Mouse (Mus musculus) CH12.LX (cell line): ENCODE results near the gene Tssk2. TPM values are rescaled to one million over a fixed set of nuclear protein-coding genes. Genes with fewer than 3 reads are reported as not detected.

Experiments used
- DNase-seq: peaks from one replicate; pipeline ENCODE4 v3.0.0-alpha.2; 2013; ENCODE audit errors: extremely low read depth
- H3K27ac ChIP-seq: 2 replicates; pipeline ENCODE4 v1.5.1; 2012; ENCODE audit warnings: low read depth, mild to moderate bottlenecking, control low read depth, moderate library complexity; ENCODE audit not compliant: insufficient read depth
- H3K27me3 ChIP-seq: replicated peaks from 2 replicates; pipeline ENCODE3; 2012; ENCODE audit warnings: inconsistent platforms
- H3K36me3 ChIP-seq, 2 experiments: replicated peaks in 1 of 2; 2 replicates each; pipeline versions ENCODE3 to v1.6.1; 2012; ENCODE audit warnings: inconsistent platforms in 1 of 2, low read length in 1 of 2, mild to moderate bottlenecking in 1 of 2, mixed read lengths in 1 of 2, moderate library complexity in 1 of 2; ENCODE audit not compliant: control insufficient read depth in 1 of 2, insufficient read depth in 1 of 2
- H3K4me1 ChIP-seq, 2 experiments: 2 replicates each; pipeline ENCODE4 v1.6.1; 2012; ENCODE audit warnings: inconsistent platforms in 1 of 2, moderate library complexity in 1 of 2; ENCODE audit not compliant: insufficient read depth in 2 of 2, control insufficient read depth in 1 of 2
- H3K4me2 ChIP-seq: 2 replicates; pipeline ENCODE4 v1.6.1; 2012; ENCODE audit warnings: low read depth, mild to moderate bottlenecking, control low read depth; ENCODE audit not compliant: poor library complexity, insufficient read depth, severe bottlenecking
- H3K4me3 ChIP-seq, 3 experiments: fragments of 150-350 bp in 1 of 3; sonication (generic) in 1 of 3; replicated peaks in 1 of 3; 2 replicates each; pipeline versions ENCODE3 to v1.5.1; 2011 to 2012; ENCODE audit warnings: low read depth in 2 of 3, low read length in 2 of 3, mild to moderate bottlenecking in 2 of 3, moderate library complexity in 2 of 3, control low read depth in 1 of 3, improper control_type of control experiment in 1 of 3, inconsistent platforms in 1 of 3, mixed read lengths in 1 of 3; ENCODE audit not compliant: poor library complexity in 1 of 3
- H3K79me2 ChIP-seq: replicated peaks from 2 replicates; pipeline ENCODE4 v1.6.1; 2012; ENCODE audit warnings: mild to moderate bottlenecking, moderate library complexity; ENCODE audit not compliant: control insufficient read depth, poor library complexity, insufficient read depth, severe bottlenecking; ENCODE audit errors: extremely low read depth
- H3K9ac ChIP-seq: 2 replicates; pipeline ENCODE4 v1.6.1; 2012; ENCODE audit warnings: low read depth, mild to moderate bottlenecking, control low read depth, moderate library complexity; ENCODE audit not compliant: insufficient read depth
- H3K9me3 ChIP-seq: replicated peaks from 2 replicates; pipeline ENCODE3; 2012; ENCODE audit warnings: low read length, inconsistent platforms, mixed read lengths
- BHLHE40 ChIP-seq: IDR thresholded peaks from 2 replicates; pipeline ENCODE4 v1.6.1; 2011; ENCODE audit warnings: mild to moderate bottlenecking, low read depth, low read length, improper control_type of control experiment
- CHD1 ChIP-seq: IDR thresholded peaks from 2 replicates; pipeline ENCODE4 v1.6.1; 2012; ENCODE audit warnings: low read depth, low read length, improper control_type of control experiment, inconsistent platforms
- E2F4 ChIP-seq: IDR thresholded peaks from 2 replicates; pipeline ENCODE4 v1.6.1; 2011; ENCODE audit warnings: low read depth, low read length, improper control_type of control experiment; ENCODE audit not compliant: insufficient replicate concordance
- ELF1 ChIP-seq: IDR thresholded peaks from 2 replicates; pipeline ENCODE4 v1.6.1; 2014; ENCODE audit warnings: low read depth, mild to moderate bottlenecking, inconsistent platforms, low read length, improper control_type of control experiment
- IRF4 ChIP-seq: IDR thresholded peaks from 2 replicates; pipeline ENCODE4 v1.6.1; 2014; ENCODE audit warnings: low read depth, mild to moderate bottlenecking, inconsistent platforms, low read length, improper control_type of control experiment
- JUND ChIP-seq: conservative IDR thresholded peaks from 2 replicates; pipeline ENCODE4 v1.6.1; 2011; ENCODE audit warnings: low read depth, low read length, improper control_type of control experiment
- KAT2A ChIP-seq: IDR thresholded peaks from 2 replicates; pipeline ENCODE4 v1.6.1; 2012; ENCODE audit warnings: low read length, improper control_type of control experiment, inconsistent platforms; ENCODE audit not compliant: insufficient replicate concordance
- MAX ChIP-seq: IDR thresholded peaks from 2 replicates; pipeline ENCODE4 v1.6.1; 2011; ENCODE audit warnings: low read length, improper control_type of control experiment
- MAZ ChIP-seq: IDR thresholded peaks from 2 replicates; pipeline ENCODE4 v1.6.1; 2012; ENCODE audit warnings: low read depth, mild to moderate bottlenecking, inconsistent platforms, low read length, improper control_type of control experiment, moderate library complexity
- MEF2A ChIP-seq: IDR thresholded peaks from 2 replicates; pipeline ENCODE4 v1.6.1; 2014; ENCODE audit warnings: low read depth, mild to moderate bottlenecking, inconsistent platforms, low read length, improper control_type of control experiment, borderline replicate concordance
- MXI1 ChIP-seq: IDR thresholded peaks from 2 replicates; pipeline ENCODE4 v1.6.1; 2011; ENCODE audit warnings: mild to moderate bottlenecking, low read depth, low read length, improper control_type of control experiment
- NELFE ChIP-seq: IDR thresholded peaks from 2 replicates; pipeline ENCODE4 v1.6.1; 2011; ENCODE audit warnings: low read depth, low read length, improper control_type of control experiment
- PAX5 ChIP-seq: IDR thresholded peaks from 2 replicates; pipeline ENCODE4 v1.6.1; 2012; ENCODE audit warnings: low read length, inconsistent platforms, mixed read lengths
- POLR2AphosphoS2 ChIP-seq: IDR thresholded peaks from 2 replicates; pipeline ENCODE4 v1.6.1; 2011; ENCODE audit warnings: low read depth, low read length, improper control_type of control experiment
- RAD21 ChIP-seq: IDR thresholded peaks from 2 replicates; pipeline ENCODE4 v1.6.1; 2011; ENCODE audit warnings: low read depth, mild to moderate bottlenecking, low read length, improper control_type of control experiment, moderate library complexity
- RCOR1 ChIP-seq: conservative IDR thresholded peaks from 2 replicates; pipeline ENCODE4 v1.6.1; 2012; ENCODE audit warnings: low read depth, mild to moderate bottlenecking, inconsistent platforms, low read length, improper control_type of control experiment
- SIN3A ChIP-seq: IDR thresholded peaks from 2 replicates; pipeline ENCODE4 v1.6.1; 2012; ENCODE audit warnings: low read length, improper control_type of control experiment, inconsistent platforms
- SMC3 ChIP-seq: IDR thresholded peaks from 2 replicates; pipeline ENCODE4 v1.6.1; 2011; ENCODE audit warnings: low read depth, low read length, improper control_type of control experiment
- TBP ChIP-seq: conservative IDR thresholded peaks from 2 replicates; pipeline ENCODE4 v1.6.1; 2011; ENCODE audit warnings: low read depth, low read length, improper control_type of control experiment
- UBTF ChIP-seq: IDR thresholded peaks from 2 replicates; pipeline ENCODE4 v1.6.1; 2012; ENCODE audit warnings: low read depth, mild to moderate bottlenecking, inconsistent platforms, low read length, improper control_type of control experiment, moderate library complexity
- USF1 ChIP-seq: IDR thresholded peaks from 2 replicates; pipeline ENCODE4 v1.6.1; 2014; ENCODE audit warnings: low read depth, mild to moderate bottlenecking, inconsistent platforms, low read length, improper control_type of control experiment
- ZC3H11A ChIP-seq: IDR thresholded peaks from 2 replicates; pipeline ENCODE4 v1.6.1; 2012; ENCODE audit warnings: low read depth, mild to moderate bottlenecking, inconsistent platforms, low read length, improper control_type of control experiment
- ZKSCAN1 ChIP-seq: IDR thresholded peaks from 2 replicates; pipeline ENCODE4 v1.6.1; 2012; ENCODE audit warnings: low read depth, inconsistent platforms, low read length, improper control_type of control experiment, borderline replicate concordance
- ZMIZ1 ChIP-seq: IDR thresholded peaks from 2 replicates; pipeline ENCODE4 v1.6.1; 2012; ENCODE audit warnings: low read depth, mild to moderate bottlenecking, inconsistent platforms, low read length, improper control_type of control experiment
- ZNF384 ChIP-seq: IDR thresholded peaks from 2 replicates; pipeline ENCODE4 v1.6.1; 2012; ENCODE audit warnings: low read depth, low read length, improper control_type of control experiment, inconsistent platforms
- dilution Hi-C: fragments of 300-500 bp; cut with MboI; formaldehyde crosslinking; loops from 2 replicates; pipeline ENCODE4 v1.14.3; 2020; ENCODE audit warnings: low sequenced_read_pairs; ENCODE audit not compliant: extremely low pct_unique_long_range_greater_than_20kb, extremely low pct_ligation_motif_present
- in situ Hi-C: fragments of 300-500 bp; cut with MboI; formaldehyde crosslinking; loops from 3 replicates; pipeline ENCODE4 v1.14.3; 2019; ENCODE audit warnings: low sequenced_read_pairs, low pct_ligation_motif_present, low pct_unique_long_range_greater_than_20kb, mixed read lengths
- polyA plus RNA-seq: library from polyadenylated mRNA; unstranded; fragments of >175 nt; gene quantifications from 2 replicates; pipeline ENCODE4 v1.2.1, GENCODE M21; 2012; ENCODE audit warnings: low read depth; ENCODE audit not compliant: insufficient read length
- total RNA-seq, 2 experiments: library from RNA; depleted of rRNA; stranded (reverse); fragments of 300-350 nt in 1 of 2; fragments of >200 nt in 1 of 2; gene quantifications; 2 replicates each; pipeline ENCODE4 v1.2.3; 2012 to 2014

The Tssk2 gene
- total and polyA plus RNA-seq, 3 experiments: 0.21 TPM; not detected in 2

- H3K4me1 ChIP-seq: peaks cover 0 to 7% of the 10 kb centered on the region in 2 experiments; a peak in 2 of 4 replicates
- H3K9ac ChIP-seq: no peak overlapping the region
- H3K9me3 ChIP-seq: no peaks in the 10 kb centered on the region
- TF ChIP-seq RAD21 (no peak), USF1 (no peak), ZNF384 (no peak), KAT2A (no peak), ELF1 (no peak), SMC3 (no peak), TBP (no peak), PAX5 (no peak), ZMIZ1 (no peak), JUND (no peak), MAX (no peak), ZKSCAN1 (no peak), ZC3H11A (no peak), RCOR1 (no peak), NELFE (no peak), MAZ (no peak), IRF4 (no peak), UBTF (no peak), MXI1 (no peak), POLR2AphosphoS2 (no peak)
- peaks cover 19 to 88% of the 10 kb centered on the region in 2 experiments for H3K36me3 ChIP-seq
- in situ Hi-C loops: no loop called here
- no peaks in the 10 kb centered on the region for H3K27me3 ChIP-seq
- dilution Hi-C loops: no loop called here
- no peak for DNase-seq
- H3K27ac ChIP-seq: no peak overlapping the region
- H3K4me3 ChIP-seq: no peak overlapping the region
- no peak overlapping the region for H3K4me2 ChIP-seq
- no peaks in the 10 kb centered on the region for H3K79me2 ChIP-seq
Measured at GRCm38 (mm10) chr16:17865770-17866169, 32.7 kb upstream of the Tssk2 start.

- Histone ChIP-seq H3K4me1 (peaks cover 0 to 13% of the 10 kb centered on the region in 2 experiments; a peak in 2 of 4 replicates), H3K27ac (no peak overlapping the region), H3K9ac (no peak overlapping the region), H3K9me3 (no peaks in the 10 kb centered on the region), H3K27me3 (no peaks in the 10 kb centered on the region), H3K4me3 (no peak overlapping the region), H3K79me2 (peaks cover 15% of the 10 kb centered on the region), H3K36me3 (peaks cover 29 to 81% of the 10 kb centered on the region in 2 experiments), H3K4me2 (no peak overlapping the region)
- DNase-seq: no peak
- dilution Hi-C loops: no loop called here
- TF ChIP-seq CHD1: no peak
- no peak for TF ChIP-seq E2F4
- TF ChIP-seq MEF2A: no peak
- TF ChIP-seq BHLHE40: no peak
- no peak for TF ChIP-seq POLR2AphosphoS2
- no peak for TF ChIP-seq SIN3A
- no peak for TF ChIP-seq RAD21
- TF ChIP-seq ZC3H11A: no peak
- no peak for TF ChIP-seq MAZ
- in situ Hi-C loops: no loop called here
Measured at GRCm38 (mm10) chr16:17871248-17871647, 27.2 kb upstream of the Tssk2 start.
